Mouse (Mus musculus) bone marrow macrophage, adult 2 months (primary cell): ENCODE measurements at regions not wholly inside any gene's neighbourhood (a gene's known extent, or its start where the extent isn't known, plus 50 kb on each side); places are given as distances from the start of the nearest gene placed in this dataset.

Experiments used
- CTCF ChIP-seq: IDR thresholded peaks from 2 replicates; pipeline ENCODE4 v1.5.1; 2012; ENCODE audit warnings: low read depth, mild to moderate bottlenecking, low read length, moderate library complexity
- POLR2A ChIP-seq: IDR thresholded peaks from 2 replicates; pipeline ENCODE4 v1.6.1; 2012; ENCODE audit warnings: mild to moderate bottlenecking, low read depth, low read length, borderline replicate concordance

- TF ChIP-seq CTCF: no peak
- no peak for TF ChIP-seq POLR2A
These were observed 343.8 kb downstream of the Edem1 start for GRCm38 (mm10) chr6:109172104-109172850.
